Mouse (Mus musculus) CH12.LX (cell line): ENCODE data around the gene Gm10643.

Source experiments
- CTCF ChIP-seq, 2 experiments: IDR thresholded peaks in 1 of 2; conservative IDR thresholded peaks in 1 of 2; 2 replicates each; pipeline ENCODE4 v1.5.1; 2011 to 2012; ENCODE audit warnings: low read depth in 2 of 2, low read length in 2 of 2, improper control_type of control experiment in 1 of 2, inconsistent platforms in 1 of 2, mild to moderate bottlenecking in 1 of 2, moderate library complexity in 1 of 2
- E2F4 ChIP-seq: IDR thresholded peaks from 2 replicates; pipeline ENCODE4 v1.6.1; 2011; ENCODE audit warnings: low read depth, low read length, improper control_type of control experiment; ENCODE audit not compliant: insufficient replicate concordance
- EP300 ChIP-seq: IDR thresholded peaks from 2 replicates; pipeline ENCODE4 v1.6.1; 2011; ENCODE audit warnings: low read length, improper control_type of control experiment
- MEF2A ChIP-seq: IDR thresholded peaks from 2 replicates; pipeline ENCODE4 v1.6.1; 2014; ENCODE audit warnings: low read depth, mild to moderate bottlenecking, inconsistent platforms, low read length, improper control_type of control experiment, borderline replicate concordance
- POLR2A ChIP-seq: IDR thresholded peaks from 2 replicates; pipeline ENCODE4 v1.6.1; 2011; ENCODE audit warnings: low read depth, mild to moderate bottlenecking, improper control_type of control experiment, low read length
- SIN3A ChIP-seq: IDR thresholded peaks from 2 replicates; pipeline ENCODE4 v1.6.1; 2012; ENCODE audit warnings: low read length, improper control_type of control experiment, inconsistent platforms

GRCm38 (mm10) chr8:84025863-84026262, 39.1 kb downstream of the Gm10643 start:
- TF ChIP-seq POLR2A (no peak), EP300 (no peak), SIN3A (no peak), CTCF (conservative IDR thresholded peaks at IDR 0.05 in 1 of 2, IDR thresholded peaks at IDR 0.05 in 1 of 2; ENCODE audit: low read depth in 2 of 2, low read length in 2 of 2) (no peak), E2F4 (no peak), MEF2A (no peak)
